Mouse (Mus musculus) erythroblast, adult 5-6 weeks (primary cell): Measurements from ENCODE around the gene Sema3c. TPM values are rescaled to one million over a fixed set of nuclear protein-coding genes. Genes with fewer than 3 reads are reported as not detected.
"Not testable (repeated sequence)": the region's sequence is repeated elsewhere in the genome, so short reads cannot be mapped to it uniquely, and the experiment has no call there.

Experiments
- ATAC-seq: replicated peaks from 2 replicates; pipeline ENCODE4 v1.8.0; 2016; ENCODE audit warnings: moderate number of reproducible peaks, mild to moderate bottlenecking, moderate TSS enrichment, inconsistent platforms; ENCODE audit not compliant: poor library complexity, low FRiP score, severe bottlenecking
- total RNA-seq, 2 experiments: library from RNA; stranded (forward) in 1 of 2; stranded (reverse) in 1 of 2; fragments of 150-400 nt in 1 of 2; fragments of 200-764, 138-1000 nt in 1 of 2; gene quantifications; 2 replicates each; pipeline versions ENCODE4 v1.2.3 to v1.2.4; 2015 to 2017; ENCODE audit warnings: low replicate concordance in 2 of 2

The Sema3c gene
- total RNA-seq (2015; ENCODE audit: low replicate concordance): not detected in 2 replicates
- not detected in 2 replicates for total RNA-seq (2017; ENCODE audit: low replicate concordance)

GRCm38 (mm10) chr5:17573694-17574380 lies at the start of gene Sema3c:
Gene Sema3c, plus strand, starts transcription at chr5:17574281.
- no peak for ATAC-seq

- not testable (repeated sequence) for ATAC-seq
Observed at GRCm38 (mm10) chr5:17531165-17531564, 42.9 kb upstream of the Sema3c start.

- ATAC-seq: no peak
Observed at GRCm38 (mm10) chr5:17543141-17543540, 30.9 kb upstream of the Sema3c start.

GRCm38 (mm10) chr5:17544904-17545449 lies 29.1 kb upstream of the Sema3c start:
- ATAC-seq: no peak

GRCm38 (mm10) chr5:17551693-17552092 lies 22.4 kb upstream of the Sema3c start:
- ATAC-seq: no peak

GRCm38 (mm10) chr5:17556073-17556473 lies 18.0 kb upstream of the Sema3c start:
- ATAC-seq: no peak

GRCm38 (mm10) chr5:17556715-17557265 lies 17.3 kb upstream of the Sema3c start:
- no peak for ATAC-seq

GRCm38 (mm10) chr5:17571571-17571970 lies 2.5 kb upstream of the Sema3c start:
- no peak for ATAC-seq

GRCm38 (mm10) chr5:17574413-17575182 lies 517 bp downstream of the Sema3c start:
- ATAC-seq: peak; percentile 57

- ATAC-seq: no peak
Observed at GRCm38 (mm10) chr5:17575183-17575495, 1.1 kb downstream of the Sema3c start.

- no peak for ATAC-seq
Observed at GRCm38 (mm10) chr5:17576069-17576468, 2.0 kb downstream of the Sema3c start.

- ATAC-seq: no peak
Observed at GRCm38 (mm10) chr5:17582047-17582515, 8.0 kb downstream of the Sema3c start.

- ATAC-seq: no peak
Observed at GRCm38 (mm10) chr5:17584299-17584945, 10.3 kb downstream of the Sema3c start.

- ATAC-seq: no peak
Observed at GRCm38 (mm10) chr5:17586518-17587210, 12.6 kb downstream of the Sema3c start.

GRCm38 (mm10) chr5:17591908-17592307 lies 17.8 kb downstream of the Sema3c start:
- ATAC-seq: no peak

- no peak for ATAC-seq
Observed at GRCm38 (mm10) chr5:17601700-17602099, 27.6 kb downstream of the Sema3c start.

- ATAC-seq: no peak
Observed at GRCm38 (mm10) chr5:17620619-17621018, 46.5 kb downstream of the Sema3c start.

GRCm38 (mm10) chr5:17622564-17622963 lies 48.5 kb downstream of the Sema3c start:
- no peak for ATAC-seq

- no peak for ATAC-seq
Observed at GRCm38 (mm10) chr5:17628606-17629005, 54.5 kb downstream of the Sema3c start.
